Mouse (Mus musculus): ENCODE measurements around the gene Cd276.
A peak's percentile ranks its signal among the peaks of the same experiment; 100 is the strongest.
"Not testable (repeated sequence)": the region's sequence is repeated elsewhere in the genome, so short reads cannot be mapped to it uniquely, and the experiment has no call there.

Cd276 gene

GRCm38 (mm10) chr9:58554908-58555684 lies at the start of gene Cd276:
TSS of gene Cd276 (minus strand) at chr9:58555437.
- peak; percentile 78 to 86 for DNase-seq (ENCODE audit: low spot score in 2 of 2)

GRCm38 (mm10) chr9:58595313-58595712 lies 40.1 kb upstream of the Cd276 start:
- no peak for DNase-seq (ENCODE audit: low spot score in 2 of 2)

DNA sequence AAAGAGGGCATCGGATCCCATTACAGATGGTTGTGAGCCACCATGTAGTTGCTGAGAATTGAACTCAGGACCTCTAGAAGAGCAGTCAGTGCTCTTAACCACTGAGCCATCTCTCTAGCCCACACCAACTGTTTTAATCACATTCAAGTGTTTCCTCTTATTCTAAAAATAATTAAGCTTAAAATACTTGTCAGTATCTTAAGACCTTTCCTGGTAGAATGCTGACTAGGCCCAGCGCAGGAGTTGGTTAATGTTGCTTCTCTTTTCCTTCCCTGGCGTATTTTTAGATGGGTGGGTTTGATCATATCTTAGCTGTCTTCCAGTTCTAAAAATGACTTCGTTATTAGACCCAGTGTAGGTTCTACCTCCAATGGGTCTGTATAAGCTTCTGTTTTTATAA lies 33.4 kb upstream of the Cd276 start:
- DNase-seq (ENCODE audit: low spot score in 2 of 2): no peak

- DNase-seq (ENCODE audit: low spot score in 2 of 2): no peak
Observed at GRCm38 (mm10) chr9:58584323-58584722, 29.1 kb upstream of the Cd276 start.

DNA sequence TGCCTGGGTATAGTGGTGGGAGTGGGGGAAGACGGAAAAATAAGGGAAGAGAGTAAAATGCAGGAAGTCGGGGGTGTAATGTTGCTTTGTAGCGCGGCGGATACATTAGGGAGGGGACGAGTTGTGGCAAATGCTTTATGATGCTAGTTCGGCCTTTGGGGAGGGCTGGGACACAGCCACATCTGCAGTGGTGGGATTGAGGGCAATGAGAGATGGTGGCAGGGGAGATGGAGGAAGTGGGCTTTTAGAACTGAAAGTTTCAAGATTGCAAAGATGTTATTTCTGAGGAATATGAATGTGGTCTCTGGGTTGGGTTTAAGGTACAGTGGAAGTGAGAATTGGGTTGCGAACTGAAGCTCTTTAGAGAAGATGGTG lies 28.0 kb upstream of the Cd276 start:
- DNase-seq (ENCODE audit: low spot score in 2 of 2): peak in 1 of 2 experiments; percentile 11

DNA sequence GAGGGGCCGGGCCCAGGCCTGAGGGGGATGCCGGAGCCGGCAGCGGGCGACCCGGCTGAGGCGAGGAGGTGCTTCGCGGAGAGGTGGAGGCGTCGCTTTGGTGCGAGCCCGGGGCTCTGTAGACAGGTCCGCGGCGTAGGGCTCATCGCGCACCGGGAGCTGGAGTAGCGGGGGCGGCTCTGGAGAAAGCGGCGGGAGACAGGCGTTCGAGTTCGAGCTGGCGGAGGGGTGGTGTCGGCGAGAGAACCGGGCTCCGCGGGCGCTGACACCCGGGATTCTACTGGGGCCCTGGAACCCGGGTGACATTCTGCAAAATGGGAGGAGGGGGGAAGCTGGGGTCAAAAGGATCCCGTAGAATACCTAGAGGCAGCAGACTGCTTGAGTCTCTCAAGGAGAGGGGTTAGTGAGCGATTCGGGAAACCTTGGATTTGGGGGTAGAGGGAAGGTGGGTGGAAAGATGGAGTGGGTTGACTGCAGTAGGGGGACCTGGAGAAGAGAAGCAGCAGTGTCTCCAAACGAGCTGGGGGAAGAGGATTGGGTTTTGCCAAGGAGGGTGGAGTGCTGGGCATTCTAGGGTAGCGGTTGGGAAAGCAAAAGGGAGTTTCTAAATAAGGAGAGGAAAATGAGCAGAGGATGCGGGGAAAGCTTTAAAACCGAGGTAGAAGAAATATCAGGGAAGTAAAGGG lies 27.5 kb upstream of the Cd276 start:
- peak; percentile 53 to 55 for DNase-seq (ENCODE audit: low spot score in 2 of 2)

DNA sequence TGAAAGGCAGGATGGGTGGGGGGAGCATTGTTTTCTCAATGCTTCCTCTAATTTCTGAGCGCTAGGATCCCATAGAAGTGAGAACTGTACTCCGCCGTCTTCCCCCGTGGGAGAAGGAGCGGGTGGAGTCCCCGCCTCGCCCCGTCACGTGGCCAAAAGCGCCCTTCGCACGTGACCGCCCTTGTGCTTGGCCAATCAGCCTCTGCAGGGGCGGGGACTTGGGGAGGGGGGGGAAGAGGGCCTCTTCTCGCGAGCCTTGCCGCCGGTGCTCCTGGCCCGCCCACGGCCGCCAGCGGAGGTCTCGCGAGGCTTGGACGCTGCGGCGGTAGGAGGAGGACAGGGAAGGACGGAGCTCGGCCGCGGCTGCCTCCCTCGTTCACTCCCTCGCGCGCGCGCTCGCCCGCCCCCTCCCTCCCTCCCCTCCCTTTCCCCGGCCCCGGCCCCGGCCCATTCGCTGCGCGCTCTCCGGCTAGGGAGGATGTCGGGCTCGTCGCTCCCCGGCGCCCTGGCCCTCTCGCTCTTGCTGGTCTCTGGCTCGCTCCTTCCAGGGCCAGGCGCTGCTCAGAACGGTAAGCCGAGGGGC lies 26.8 kb upstream of the Cd276 start, which contains the start of gene Nptn:
Gene Nptn (plus strand): TSS at position 283 of the 583 bp plus-strand sequence.
- peak; percentile 95 to 96 for DNase-seq (ENCODE audit: low spot score in 2 of 2)

DNA sequence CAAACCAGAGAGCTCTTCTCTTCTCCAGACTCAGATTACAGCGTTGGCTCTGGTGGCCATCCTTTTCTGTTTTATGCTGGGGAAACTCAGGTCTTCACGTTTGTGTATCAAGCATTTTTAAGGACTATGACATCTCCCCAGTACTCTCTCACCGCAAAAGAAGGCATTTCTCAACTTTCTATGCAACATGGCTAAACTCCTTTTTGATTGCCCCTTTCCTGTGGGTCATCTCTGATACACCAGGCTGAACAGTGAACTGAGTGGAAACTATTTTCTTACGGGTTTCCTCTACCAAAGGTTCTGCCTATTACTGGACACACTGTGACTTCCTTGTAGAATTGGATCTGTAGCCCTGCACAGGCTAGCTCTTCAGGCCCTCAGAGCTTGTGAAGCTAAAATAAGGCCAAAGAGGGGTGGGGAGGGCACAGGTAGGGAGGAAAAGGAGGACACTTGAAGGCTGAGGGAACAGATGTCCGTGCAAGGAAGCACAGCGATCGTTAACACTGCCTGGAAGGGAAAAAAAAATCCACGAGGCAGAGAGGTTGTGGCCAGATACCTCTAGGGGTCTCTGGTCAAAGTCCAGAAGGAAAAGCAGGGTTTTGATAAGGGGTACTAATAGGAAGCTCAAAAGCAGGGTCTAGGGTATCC lies 26.2 kb upstream of the Cd276 start:
- no peak for DNase-seq (ENCODE audit: low spot score in 2 of 2)

- not testable (repeated sequence) for DNase-seq (ENCODE audit: low spot score in 2 of 2)
Observed at GRCm38 (mm10) chr9:58580453-58581195, 25.4 kb upstream of the Cd276 start.

- DNase-seq (ENCODE audit: low spot score in 2 of 2): peak; percentile 84 to 92
Observed at GRCm38 (mm10) chr9:58578669-58579068, 23.4 kb upstream of the Cd276 start.

DNA sequence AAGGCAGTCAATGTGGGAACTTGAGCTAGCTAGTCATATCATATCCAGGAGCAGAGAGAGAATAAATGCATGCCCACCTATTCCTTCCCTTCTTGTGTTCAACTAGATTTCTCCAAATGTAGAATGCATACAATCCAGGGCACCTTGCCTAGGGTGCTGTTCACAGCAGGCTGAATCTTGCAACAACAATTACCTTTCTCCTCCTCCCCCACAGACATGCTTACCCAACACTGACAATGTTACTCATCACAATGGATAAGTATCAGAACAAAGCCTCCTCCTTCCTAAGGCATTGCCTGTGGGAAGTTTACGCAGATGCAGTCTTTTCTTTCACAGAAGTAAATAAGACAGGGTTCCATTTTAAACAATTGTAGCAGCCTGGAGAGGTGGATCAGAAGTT lies 15.8 kb upstream of the Cd276 start:
- no peak for DNase-seq (ENCODE audit: low spot score in 2 of 2)

DNA sequence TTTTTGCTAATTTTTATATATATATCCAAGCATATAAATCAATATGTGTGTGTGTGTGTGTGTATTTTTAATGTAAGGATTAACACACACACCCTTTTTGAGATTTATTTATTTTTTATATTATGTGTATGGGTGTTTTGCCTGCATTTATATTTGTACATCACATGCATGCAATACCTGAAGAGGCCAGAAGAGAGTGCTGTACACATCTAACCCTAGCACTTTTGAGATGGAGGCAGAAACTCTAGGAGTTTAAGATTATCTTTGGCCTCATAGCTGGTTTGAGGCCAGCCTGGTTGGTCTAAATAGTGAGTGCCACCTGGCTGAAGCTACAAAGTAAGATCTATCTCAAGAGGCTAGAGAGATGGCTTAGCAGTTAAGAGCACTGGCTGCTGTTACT lies 12.4 kb upstream of the Cd276 start:
- DNase-seq (ENCODE audit: low spot score in 2 of 2): no peak

GRCm38 (mm10) chr9:58565945-58566344 lies 10.7 kb upstream of the Cd276 start:
- not testable (repeated sequence) for DNase-seq (ENCODE audit: low spot score in 2 of 2)

DNA sequence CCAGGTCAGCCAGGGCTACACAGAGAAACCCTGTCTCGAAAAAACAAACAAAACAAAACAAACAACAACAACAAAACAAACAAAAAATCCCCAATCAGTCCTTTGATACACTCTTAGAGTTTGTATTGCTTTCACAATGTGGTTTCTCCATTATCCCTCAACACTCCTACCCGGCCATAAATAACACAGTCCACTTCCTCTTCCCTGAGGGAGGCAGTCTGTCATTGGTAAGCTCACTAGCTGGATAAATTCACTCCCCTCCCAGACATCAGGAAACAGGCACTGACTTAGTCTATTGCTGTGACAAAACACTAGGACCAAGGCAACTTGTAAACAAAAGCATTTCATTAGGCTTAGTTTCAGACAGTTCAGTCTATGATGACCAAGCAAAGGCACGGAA lies 5.0 kb upstream of the Cd276 start:
- DNase-seq (ENCODE audit: low spot score in 2 of 2): no peak

DNA sequence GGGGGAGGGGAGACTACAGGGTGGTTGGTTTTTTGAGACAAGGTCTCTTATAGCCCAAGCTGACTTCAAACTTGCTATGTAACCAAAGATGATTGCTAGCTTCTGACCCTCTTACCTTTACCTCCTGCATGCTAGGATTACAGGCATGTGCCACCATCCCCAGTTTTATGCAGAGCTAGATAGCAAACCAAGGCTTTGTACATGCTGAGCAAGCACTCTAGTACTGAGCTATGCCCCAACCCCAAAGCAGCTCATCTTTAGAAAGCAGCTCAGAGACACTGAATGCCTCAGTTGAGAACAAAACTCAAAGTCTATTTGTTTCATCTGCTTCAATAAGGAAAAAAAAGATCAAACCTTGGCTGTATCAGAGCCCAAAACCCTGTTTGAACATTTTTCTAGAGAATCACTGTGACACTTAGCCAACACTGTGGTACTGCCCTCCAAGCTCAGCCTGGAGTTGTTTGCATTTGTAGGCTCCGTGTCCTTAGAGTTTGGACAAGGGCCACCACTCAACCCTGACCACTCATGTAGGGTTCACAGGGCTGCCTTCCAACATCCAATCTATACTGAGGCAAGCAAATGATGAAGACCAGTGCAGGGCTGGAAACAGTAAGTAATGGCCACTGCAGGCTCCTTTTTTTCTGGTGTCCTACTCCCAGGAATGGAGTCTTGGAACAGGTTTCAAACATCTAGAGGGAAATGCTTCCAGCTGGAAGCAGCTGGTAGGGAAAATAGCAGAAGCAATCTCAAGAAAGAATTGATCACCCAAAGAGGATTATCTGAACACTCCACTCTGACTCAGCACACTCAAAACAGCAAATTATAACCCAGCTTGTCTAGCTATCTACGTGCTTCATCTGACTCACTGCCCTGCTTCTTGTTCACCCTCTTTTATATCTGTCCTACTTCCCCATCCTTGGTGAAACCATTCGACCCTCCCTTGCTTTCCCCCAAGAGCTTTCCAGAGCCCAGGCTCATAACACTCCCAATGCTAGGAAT lies 2.5 kb upstream of the Cd276 start:
- DNase-seq (ENCODE audit: low spot score in 2 of 2): no peak

GRCm38 (mm10) chr9:58556627-58557026 lies 1.4 kb upstream of the Cd276 start:
- DNase-seq (ENCODE audit: low spot score in 2 of 2): no peak

DNA sequence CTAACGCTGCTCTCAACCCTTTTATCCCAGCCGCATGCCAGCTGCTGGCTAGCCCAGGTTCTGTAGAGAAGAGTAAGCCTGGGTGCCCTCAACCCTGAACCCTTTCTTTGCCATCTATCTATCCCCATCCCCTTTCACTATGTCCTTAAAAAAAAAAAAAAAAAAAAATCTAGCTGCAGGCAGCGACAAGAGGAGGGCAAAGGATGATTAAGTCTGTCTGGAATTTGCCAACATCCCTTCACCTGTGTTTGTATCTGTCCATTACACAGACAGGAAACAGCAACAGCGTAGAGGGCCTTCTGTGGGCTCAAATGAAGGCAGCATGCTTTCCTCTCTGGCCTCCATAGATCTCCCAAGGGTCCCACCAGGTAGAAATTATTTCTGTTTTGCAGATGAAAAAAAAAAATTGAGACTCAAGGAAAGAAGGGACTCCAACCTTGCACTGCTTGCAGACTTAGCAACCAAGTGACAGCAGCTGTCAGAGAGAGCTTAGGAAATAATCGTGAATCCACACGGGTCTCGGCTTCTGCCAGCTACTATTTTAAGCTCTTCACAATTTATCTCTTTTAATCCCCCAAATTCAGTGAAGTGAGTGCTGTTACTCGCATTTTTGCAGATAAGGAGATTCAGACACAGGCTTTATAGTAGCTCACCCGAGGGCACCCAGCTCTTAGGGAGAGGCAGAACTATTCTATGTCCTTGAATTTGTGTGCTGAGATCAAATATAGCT lies 613 bp upstream of the Cd276 start:
- DNase-seq (ENCODE audit: low spot score in 2 of 2): no peak

- peak; percentile 28 to 43 for DNase-seq (ENCODE audit: low spot score in 2 of 2)
Observed at GRCm38 (mm10) chr9:58554056-58554907, 955 bp downstream of the Cd276 start.

- DNase-seq (ENCODE audit: low spot score in 2 of 2): no peak
Observed at GRCm38 (mm10) chr9:58552083-58552482, 3.2 kb downstream of the Cd276 start.

Measured in frontal cortex, postnatal 36 days (tissue).